Mouse (Mus musculus) left cerebral cortex, adult 18-20 months (tissue): ENCODE results near the gene Atg14. TPM values are rescaled to one million over a fixed set of nuclear protein-coding genes. Genes with fewer than 3 reads are reported as not detected.
A peak's percentile ranks its signal among the peaks of the same experiment; 100 is the strongest.
"Not testable (repeated sequence)": the region's sequence is repeated elsewhere in the genome, so short reads cannot be mapped to it uniquely, and the experiment has no call there.

Experiments
- DNase-seq, 2 experiments: peaks; one replicate each; pipeline ENCODE4 v3.0.0; 2021 to 2022; ENCODE audit warnings: low spot score in 2 of 2, mixed read lengths in 1 of 2
- long read RNA-seq, 2 experiments: library from polyadenylated mRNA; stranded (forward); transcript quantifications; one replicate each; pipeline ENCODE4 v2.0.0; 2021
- total RNA-seq, 2 experiments: library from RNA; stranded (reverse); gene quantifications; 2 replicates each; pipeline ENCODE4 v1.2.3; 2021

Atg14 gene
- 10 to 100 TPM; 19.7 to 20.7 TPM for total RNA-seq
- long read RNA-seq, experiment 1, transcript Atg14-201 (10 exons, 3,450 nt), result major isoform, 36 of 42 reads
- long read RNA-seq, experiment 1, partial matches to known transcripts, result 3 of 42 reads
- long read RNA-seq, experiment 1, other reads (novel, unspliced or antisense), result 3 of 42 reads
- long read RNA-seq, experiment 2, transcript Atg14-201 (10 exons, 3,450 nt), result major isoform, 12 of 15 reads
- long read RNA-seq, experiment 2, partial matches to known transcripts, result 2 of 15 reads
- long read RNA-seq, experiment 2, other reads (novel, unspliced or antisense), result 1 of 15 reads

DNA sequence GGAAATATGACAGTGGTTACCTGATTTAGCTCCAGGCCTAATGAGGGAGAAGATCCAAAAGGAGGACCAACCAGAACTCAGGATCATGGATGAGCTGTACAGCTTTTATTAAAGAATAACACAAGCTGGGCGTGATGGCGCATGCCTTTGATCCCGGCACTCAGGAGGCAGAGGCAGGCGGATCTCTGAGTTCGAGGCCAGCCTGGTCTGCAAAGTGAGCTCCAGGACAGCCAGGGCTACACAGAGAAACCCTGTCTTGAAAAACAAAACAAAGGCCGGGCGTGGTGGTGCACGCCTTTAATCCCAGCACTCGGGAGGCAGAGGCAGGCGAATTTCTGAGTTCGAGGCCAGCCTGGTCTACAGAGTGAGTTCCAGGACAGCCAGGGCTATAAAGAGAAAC, at the start of gene Atg14:
TSS of gene Atg14 (minus strand) at position 101 of the 400 bp plus-strand sequence.
- DNase-seq, result not testable (repeated sequence)

DNA sequence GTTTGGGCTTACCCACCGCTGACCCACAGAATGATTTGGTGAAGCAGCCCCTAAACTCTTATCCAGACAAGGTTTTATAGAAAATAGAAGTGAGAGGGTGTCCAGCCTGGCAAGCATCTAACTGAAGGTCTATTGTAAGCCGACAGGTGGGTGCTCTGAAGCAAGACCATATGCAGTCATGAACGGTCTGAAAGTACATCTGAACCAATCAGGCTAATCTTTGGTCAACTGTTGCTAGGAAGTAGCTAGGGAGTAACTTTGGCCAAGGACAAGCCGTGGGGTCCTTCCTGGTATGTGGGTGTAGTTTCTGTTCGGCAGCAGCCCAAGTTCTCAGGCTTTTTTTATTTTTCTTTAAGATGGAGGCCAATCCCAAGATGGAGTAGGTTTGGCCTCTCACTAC, 48.4 kb upstream of the Atg14 start:
- no peak for DNase-seq

DNA sequence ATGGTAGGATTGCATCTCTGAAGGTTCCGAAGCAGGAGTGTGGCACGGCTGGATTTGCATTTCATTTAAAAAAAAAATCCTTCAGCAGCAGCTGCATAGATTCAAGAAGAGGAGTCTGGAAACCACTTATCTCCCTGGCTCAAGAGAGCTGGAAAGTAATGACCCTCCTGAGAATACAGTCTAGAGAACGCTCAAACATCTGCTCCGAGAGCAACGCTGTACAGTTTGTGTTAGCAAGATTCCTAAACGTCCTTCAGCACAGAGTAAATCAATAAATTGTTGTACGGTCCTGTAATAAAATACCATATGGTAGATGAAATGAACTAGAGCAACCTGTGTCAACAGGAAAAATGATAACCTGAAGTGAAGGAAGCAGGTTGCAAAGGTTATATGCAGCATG, 42.8 kb upstream of the Atg14 start:
- DNase-seq, result no peak

DNA sequence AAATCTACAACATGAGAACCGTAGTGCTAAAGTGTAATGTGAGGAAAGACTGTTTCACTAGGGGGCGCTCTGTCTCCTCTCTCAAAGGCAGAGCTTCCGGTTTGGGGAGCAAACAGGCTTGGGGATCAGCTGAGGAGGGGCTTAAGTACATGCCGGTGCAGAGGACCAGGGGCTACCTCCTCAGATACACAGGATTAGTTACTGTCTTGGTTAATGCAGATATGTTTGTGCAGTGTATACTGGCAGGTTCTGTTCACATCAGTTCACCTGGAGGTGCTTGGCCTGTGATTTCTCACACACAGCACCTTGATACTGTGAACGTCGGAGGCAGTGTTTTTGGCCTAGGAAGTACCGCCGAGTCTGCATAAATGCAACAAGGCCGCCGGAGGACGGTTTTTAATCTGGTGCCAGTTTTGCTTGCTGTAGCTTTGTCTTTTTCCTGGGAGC, 27.5 kb upstream of the Atg14 start:
- peak; percentile 75 to 76 for DNase-seq

DNA sequence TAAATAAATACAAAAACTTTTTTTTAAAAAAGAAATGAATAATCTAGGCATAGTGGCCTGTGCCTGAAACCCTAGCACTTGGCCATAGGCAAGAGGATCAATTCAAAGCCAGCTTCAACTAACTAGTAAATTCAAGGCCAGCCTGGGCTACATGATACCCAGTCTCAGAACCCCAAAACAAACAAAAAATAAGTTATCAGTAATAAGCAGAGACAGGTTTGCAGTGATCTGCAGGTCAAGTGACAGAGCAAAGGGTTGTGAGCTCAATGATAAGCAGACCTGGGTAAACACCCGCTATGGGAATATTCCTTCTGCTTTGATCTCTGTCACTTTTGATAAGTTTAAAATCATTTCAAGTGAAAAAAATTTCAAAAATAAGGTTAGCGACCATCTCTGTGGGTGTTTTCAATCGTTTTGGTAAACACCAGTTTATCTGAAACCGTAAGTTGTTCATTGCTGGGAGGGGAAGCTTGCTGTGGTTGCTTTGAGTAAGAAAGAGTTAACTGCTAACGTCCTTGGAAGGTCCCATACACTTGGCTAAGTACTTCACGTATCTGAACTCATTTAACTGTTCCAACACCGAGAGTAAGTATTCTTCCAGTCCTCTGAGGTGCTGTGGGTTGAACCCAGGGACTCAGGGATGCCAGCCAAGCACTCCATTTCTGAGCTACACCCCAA, 24.1 kb upstream of the Atg14 start:
- DNase-seq, result no peak

DNA sequence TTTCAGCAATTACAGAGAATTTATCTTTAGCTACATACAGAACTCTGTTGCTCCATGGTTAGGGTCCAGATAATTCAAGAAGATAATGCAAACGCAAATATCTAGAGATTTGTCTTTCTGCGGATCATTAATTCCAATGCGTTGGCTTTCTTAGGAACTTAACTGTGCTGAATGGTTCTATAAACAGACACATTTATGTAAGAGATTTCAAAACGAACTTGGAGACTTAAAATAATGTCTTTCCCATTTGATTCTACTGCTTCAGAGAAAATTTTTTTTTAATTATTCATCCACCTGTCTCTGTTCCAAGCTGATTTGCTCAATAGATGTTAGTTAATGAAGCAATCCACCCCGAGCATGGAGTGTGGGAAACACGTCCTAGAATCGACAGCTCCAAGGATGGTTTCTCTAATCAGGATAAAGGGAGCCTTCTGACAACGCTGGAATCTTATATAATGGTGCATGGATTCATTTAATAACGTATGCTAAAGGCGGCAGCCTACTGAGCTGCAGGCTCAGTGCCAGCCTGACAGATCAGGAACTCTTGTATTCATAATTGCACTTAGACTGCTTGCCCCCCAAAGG, 20.0 kb upstream of the Atg14 start:
- peak in 1 of 2 experiments; percentile 6 for DNase-seq

DNA sequence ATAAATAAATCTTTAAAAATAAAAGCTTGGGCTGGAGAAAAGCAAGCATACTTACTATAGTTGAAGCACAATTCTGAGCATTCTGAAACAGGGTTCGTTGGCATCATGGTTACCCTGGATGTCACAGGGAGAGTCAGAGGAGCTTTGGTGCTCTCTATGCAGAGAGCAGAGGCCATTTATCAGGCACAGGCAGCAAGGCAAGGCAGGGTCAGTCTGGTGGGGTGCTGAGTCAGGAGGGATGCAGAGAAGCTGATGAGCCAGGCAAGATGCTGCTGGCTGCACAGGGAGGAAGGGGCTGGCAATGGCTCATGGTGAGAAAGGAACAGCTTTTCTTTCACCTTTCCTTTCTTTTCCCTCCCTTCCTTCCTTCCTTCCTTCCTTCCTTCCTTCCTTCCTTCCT, 19.0 kb upstream of the Atg14 start:
- no peak for DNase-seq

DNA sequence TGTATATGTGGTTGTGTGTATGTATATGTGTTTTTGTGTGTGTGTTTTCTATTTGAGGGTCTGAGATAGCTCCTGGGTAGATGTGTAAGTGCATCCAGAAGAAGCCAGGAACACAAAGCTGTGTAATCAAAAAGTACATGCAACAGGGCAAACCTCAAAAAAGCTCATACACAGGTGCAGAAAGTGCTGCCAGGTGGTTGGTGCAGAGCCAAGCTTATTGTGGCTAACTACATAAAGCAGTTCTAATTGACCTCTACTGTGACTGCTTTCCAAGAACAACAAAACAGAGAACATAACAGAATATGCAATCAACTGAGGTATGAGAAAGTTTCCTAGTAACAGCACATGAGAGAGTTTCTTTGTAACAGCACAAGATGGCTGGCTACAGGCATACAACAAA, 13.9 kb upstream of the Atg14 start:
- no peak for DNase-seq

DNA sequence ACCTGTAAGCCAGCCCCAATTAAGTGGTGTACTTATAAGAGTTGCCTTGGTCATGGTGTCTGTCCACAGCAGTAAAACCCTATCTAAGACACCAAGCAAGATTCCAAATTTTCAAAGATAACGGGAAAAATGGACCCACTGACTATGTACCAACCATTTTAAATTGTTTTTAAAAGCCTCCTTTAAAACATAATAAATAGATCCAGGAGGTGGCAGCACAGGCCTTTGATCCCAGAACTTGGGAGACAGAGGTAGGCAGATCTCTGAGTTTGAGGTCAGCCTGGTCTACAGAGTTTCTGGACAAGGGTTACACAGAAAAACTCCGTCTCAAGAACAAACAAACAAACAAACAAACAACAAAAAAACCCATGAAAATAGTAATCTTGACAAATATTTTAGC, 11.2 kb upstream of the Atg14 start:
- DNase-seq, result no peak

DNA sequence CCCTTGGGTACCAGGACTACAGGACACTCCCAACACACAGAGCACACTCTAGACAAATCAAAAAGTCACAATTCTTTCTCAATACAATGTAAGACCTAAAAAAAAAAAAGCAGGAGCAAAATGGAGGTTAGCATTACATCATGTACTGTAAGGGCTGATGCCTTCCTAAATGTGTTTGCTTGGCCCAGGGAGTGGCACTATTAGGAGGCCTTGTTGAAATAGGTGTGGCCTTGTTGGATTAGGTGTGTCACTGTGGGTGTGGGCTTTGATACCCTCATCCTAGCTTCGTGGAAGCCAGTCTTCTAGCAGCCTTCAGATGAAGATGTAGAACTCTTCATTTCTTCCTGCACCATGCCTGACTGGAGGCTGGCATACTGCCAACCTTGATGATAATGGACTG, 10.8 kb upstream of the Atg14 start:
- DNase-seq, result no peak

DNA sequence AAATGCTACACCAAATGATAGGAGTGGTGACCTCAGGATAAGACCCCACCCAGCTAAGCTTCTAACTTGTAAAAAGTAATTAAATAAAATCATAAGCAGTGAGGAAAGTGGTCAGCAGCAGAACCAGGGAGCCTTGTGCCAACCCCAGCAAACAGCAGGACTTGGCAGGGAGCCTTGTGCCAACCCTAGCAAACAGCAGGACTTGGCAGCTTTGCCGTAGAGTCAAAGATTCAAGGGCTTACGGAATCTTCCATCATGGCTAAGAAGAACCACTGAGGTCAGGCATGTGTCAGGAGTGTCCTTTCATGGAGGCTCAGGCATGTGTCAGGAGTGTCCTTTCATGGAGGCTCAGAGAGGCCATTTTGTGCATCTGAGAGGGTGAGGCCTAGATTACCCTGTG, 7.6 kb upstream of the Atg14 start:
- DNase-seq, result no peak

DNA sequence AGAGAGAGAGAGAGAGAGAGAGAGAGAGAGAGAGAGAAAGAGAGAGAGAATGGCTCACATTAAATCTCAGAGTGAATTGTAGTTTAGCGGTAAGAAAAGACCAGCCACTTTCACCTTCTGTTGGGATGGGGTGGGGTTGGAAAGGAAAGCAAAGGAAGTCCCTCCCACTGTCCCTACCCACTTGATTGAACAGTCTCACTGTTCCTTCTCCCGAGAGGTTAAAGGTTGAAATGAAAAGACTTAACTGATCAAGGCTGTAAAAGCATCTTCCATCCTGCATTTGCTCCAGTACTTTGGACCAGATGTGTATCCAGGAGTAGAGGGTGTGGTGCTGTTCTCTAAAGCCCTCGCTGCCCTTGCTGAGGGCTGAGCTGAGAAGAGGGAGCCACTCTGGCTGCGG, 6.2 kb upstream of the Atg14 start:
- DNase-seq, result no peak

DNA sequence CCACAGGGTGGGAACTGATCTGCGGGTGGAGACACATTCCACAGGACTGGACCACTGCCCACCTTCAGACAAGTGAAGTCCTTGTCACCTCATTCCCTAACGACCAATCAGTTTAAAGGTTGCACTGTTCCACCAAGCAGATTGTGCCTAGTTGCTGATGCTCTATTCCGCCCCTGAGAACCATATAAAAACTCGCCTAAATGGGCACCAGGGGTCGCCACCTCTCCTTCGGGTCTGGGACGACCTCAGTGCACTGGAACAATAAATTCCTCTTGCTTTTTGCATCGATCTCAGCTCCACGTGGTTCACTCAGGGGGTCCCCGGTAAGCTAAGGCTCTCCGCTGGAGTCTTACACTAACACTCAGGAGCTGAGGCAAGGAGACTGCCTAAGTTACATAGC, 4.3 kb upstream of the Atg14 start:
- no peak for DNase-seq

DNA sequence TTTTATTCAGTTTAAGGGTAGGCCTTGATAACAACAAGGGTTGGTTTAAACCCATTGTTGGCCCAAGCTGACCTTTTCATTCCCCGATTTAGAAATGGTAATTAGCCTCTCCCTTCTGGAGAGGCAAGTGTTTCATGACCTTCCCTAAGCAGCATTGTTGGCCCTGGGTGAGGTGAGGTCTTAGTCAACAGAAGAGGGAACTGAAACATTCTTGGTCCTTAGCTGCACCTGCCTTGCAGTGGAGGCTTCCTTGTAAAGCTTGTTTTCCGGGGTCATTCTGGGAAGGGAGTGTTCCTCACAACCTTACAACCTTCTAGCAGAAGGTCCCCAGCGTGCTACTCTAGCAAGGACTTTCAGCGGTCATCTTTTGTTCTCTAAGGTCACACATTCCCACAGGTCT, 2.3 kb upstream of the Atg14 start:
- DNase-seq, result no peak

DNA sequence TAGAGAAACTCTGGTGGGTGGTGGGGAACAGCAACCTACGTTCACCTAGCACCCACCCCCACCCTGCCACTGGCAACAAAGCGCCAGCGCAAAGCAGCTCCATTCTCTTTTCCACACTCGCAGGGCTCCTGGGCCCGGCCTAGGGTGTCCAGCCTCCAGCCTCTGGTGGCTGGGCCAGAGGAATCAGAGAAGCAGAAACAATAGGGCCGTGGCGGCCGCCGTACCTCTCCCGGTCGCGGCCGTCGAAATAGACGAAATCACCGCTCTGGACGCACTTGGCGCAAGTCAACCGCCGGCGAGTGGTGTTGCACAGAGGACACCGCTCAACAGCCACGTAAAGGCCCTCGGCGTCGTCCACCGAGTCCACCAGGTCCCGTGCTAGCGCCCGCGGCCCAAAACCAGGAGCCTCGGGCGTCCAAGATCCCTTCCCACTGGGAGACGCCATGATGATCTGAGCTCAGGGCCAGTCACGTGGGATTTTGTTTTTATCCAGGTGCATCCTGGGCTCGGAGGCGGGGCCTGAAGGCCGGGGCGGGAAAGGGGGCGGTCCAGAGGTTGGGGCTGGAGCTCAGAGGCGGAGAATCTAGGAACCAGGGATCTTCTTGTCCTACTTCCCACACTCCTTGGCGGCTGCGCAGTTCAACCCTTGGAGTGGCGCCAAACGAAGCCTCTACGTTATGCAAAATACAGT, 2.3 kb downstream of the Atg14 start:
- DNase-seq, result peak; percentile 95

DNA sequence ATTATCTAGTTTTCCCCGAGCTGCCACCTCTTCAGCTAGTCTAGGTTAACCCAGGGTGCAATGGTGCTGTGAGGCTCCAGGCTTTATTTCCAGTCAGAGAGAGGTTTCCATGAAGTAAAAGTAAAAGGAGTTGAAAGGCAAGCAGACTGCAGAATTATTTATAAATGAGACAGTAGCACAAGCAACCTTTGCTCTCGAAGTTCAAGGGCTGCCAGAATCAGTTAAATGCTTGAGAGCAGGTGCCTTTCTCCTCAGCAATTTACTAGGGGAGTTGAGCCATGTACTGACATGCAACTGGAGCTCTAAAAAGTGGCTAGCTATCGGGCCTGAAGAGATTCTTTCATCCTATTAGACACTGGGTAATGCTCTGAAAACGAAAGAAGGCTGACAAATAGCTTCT, 7.3 kb downstream of the Atg14 start:
- DNase-seq, result no peak

DNA sequence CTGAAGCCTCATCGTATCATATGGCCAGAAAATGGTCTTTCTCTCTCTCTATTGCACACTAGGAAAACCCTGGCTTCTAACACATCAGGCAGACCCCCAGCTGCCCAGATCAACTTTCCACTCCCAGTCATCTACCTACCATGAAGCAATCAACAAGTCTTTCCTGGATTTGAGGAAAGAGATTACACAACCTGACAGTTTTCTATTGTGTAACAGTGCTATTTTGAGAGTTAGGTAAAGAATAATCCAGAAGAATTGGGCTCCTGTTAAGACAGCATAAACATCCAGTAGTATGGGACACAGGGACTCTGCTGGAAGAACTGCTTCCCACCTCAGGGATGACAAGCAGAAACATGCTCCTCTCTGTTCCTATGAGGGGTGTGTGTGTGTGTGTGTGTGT, 7.9 kb downstream of the Atg14 start:
- no peak for DNase-seq

DNA sequence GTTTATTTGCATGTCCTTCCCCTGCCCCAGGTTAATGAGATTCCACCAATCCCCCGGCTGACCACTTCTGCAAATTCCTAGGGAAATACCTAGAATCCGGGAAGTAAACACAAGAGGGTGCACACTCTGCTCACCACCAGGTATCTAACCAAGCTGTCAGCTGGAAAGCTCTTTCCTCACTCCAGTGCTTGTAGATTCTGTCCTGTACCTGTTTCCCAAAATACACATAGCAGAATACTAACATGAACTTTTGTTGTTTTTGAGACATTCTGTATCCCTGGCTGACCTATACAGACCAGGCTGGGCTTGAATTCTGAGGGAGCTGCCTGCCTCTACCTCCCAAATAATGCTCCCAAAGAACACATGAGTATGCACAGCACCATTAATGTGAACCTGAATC, 9.7 kb downstream of the Atg14 start:
- no peak for DNase-seq

DNA sequence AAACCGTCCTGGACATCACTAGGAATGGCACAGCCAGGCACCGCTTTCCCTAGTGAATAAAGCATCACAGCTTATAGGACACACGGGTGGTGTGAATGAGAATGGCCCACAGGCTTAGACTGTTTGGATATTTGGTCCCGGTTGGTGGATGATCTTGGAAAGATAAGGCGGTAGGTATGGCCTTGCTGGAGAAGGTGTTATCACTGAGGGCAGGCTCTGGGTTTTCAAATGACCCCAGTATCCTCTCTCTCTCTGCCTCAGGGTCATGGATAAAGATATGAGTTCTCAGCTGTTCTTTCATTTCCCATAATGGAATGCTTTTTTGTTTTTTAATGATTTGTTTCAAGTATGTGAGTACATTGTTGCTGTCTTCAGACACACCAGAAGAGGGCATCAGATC, 15.2 kb downstream of the Atg14 start:
- DNase-seq, result no peak

DNA sequence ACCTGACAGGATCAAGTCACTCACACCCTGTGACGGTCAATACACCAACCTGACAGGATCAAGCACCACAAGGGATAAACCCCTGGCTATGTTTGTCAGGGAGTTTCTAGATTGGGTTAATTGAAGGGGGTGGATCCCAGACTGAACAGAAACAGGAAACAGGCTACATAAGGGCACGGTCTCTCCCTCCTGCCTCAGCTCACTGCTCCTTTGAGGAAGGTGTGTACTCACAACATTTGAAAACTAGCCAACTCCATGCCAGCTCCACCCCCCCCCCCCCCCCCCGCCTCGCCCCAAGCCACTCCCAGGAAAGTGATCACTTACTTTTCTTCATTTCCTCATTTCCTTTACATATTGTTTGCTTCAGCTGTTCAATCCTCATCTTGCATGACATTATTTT, 16.2 kb downstream of the Atg14 start:
- DNase-seq, result no peak

DNA sequence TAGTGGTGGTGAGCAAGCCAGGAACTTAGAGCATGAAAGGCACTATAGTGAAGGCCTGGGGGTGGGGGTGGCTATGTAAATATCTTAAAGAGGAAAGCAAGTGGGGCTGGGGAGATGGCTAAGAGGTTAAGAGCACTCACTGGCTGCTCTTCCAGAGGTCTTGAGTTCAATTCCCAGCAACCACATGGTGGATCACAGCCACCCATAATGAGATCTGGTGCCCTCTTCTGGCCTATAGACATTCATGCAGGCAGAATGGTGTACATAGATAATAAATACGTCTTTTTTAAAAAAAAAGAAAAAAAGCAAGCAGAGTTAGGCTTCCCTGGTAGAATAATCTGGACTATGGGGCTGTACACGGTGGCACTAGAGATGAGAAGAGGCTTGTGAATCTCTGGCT, 17.1 kb downstream of the Atg14 start:
- DNase-seq, result no peak

DNA sequence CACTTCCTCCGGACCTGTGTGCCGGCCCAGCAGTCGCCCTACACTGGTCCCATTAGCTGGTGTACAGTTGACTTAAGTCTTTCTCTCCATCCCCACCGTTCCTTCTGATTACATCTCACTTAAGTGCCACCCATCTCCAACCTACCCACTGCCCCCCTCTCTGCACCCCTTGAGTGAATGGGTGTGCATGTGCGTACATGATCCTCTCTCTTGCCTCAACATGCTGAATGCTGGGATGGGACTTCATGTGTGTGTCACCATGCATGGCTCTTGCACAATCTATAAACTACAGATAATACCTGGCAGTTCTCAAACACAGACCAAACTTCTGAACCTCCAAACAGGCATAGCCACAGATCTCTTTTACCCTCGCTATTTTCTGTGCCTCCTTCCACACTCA, 18.8 kb downstream of the Atg14 start:
- DNase-seq, result no peak
